In the genomic region with DNA sequence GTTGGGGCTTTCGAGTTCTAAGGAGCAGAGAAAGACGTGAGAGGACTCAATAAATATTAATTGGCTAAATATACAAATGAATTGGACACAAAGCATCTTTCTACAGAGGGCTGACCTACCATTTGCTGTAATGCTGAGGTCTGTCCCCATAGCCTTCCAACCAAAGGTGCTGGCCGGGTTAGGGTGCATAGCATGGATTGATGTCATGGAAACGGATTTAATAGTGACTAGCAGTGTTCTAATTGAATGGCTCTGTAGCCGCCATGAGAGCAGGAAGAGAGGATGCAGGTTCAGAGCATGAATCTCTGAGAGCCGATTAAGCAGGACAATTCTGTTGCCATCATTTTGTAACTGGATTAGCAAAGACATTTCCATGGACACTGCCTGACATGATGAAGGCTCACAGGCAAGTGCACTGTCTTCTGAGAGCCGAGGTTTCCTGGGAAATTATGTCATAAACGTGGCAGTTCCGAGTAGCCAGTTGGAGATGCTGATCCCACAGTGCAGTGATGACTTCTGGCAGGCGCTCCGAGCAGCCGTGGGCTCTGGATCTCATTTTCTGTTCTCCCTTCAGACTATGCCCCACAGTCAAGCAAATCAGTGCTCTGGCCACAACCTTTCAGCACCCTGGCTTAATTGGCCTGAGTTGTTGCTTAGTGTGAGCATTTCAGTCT, we compare ENCODE assay signal across 12 mouse cellular contexts.
DNase-seq lines count a peak whose midpoint lies in the region; ATAC-seq and TF ChIP-seq lines count a peak whose summit lies in the region.
"Had no signal": no experiment of that assay in that cellular context is flagged by ENCODE, and none has a peak within 500 bp of the region (broad histone marks: within the 10 kb centered on the region; RNA-seq: fewer than 3 reads in every experiment).

No protein-coding gene starts in this region.

- no peak for DNase-seq in hindbrain, embryonic 10.5 days (ENCODE audit: low spot score)
- DNase-seq in hindbrain, postnatal 0 days (ENCODE audit: low spot score) = peak; percentile 48
- DNase-seq in midbrain, postnatal 0 days (ENCODE audit: low spot score) = peak; percentile 37
- no peak for DNase-seq in ovary, postnatal 36 days (ENCODE audit: low spot score)
- no peak for DNase-seq in natural killer cell, adult 2 months (ENCODE audit: low spot score in 2 of 2)
- DNase-seq in embryonic facial prominence, embryonic 10.5 days (ENCODE audit: low spot score) = no peak
- DNase-seq: kidney, adult 18-20 months; lung, postnatal 36 days; right cerebral cortex, adult 18-20 months had no signal

- no peak overlapping the region for H3K4me3 ChIP-seq in hindbrain, embryonic 13.5 days
- no peak overlapping the region for H3K4me3 ChIP-seq in hindbrain, embryonic 10.5 days
- no peak overlapping the region for H3K4me3 ChIP-seq in forebrain, embryonic 12.5 days (replicated peaks)
- H3K4me3 ChIP-seq in hindbrain, postnatal 0 days (ENCODE audit: low read length) = no peak overlapping the region
- H3K4me3 ChIP-seq in midbrain, postnatal 0 days (ENCODE audit: low read depth, low read length) = no peak overlapping the region
- H3K4me3 ChIP-seq in embryonic facial prominence, embryonic 10.5 days = no peak overlapping the region
- H3K4me3 ChIP-seq: liver, embryonic 12.5 days had no signal

- 41% methylated on average over 12 of the region's 12 CpGs for WGBS in hindbrain, embryonic 13.5 days
- WGBS in hindbrain, embryonic 10.5 days = 63% methylated on average over 12 of the region's 12 CpGs
- 48% methylated on average over 12 of the region's 12 CpGs for WGBS in forebrain, embryonic 12.5 days
- 19% methylated on average over 12 of the region's 12 CpGs for WGBS in hindbrain, postnatal 0 days
- 14% methylated on average over 12 of the region's 12 CpGs for WGBS in midbrain, postnatal 0 days
- 70% methylated on average over 12 of the region's 12 CpGs for WGBS in embryonic facial prominence, embryonic 10.5 days

- peak; percentile 59; the same call in 1 of the 2 replicates for ATAC-seq in hindbrain, embryonic 13.5 days (ENCODE audit: low FRiP score)
- peak; percentile 51; the same call in 1 of the 2 replicates for ATAC-seq in forebrain, embryonic 12.5 days (ENCODE audit: low FRiP score)
- peak; percentile 64; the same call in 1 of the 2 replicates for ATAC-seq in hindbrain, postnatal 0 days
- peak; percentile 58; the same call in 1 of the 2 replicates for ATAC-seq in midbrain, postnatal 0 days (ENCODE audit: low FRiP score)
- ATAC-seq: liver, embryonic 12.5 days had no signal

- peak overlapping the region; percentile 49 for H3K27ac ChIP-seq in hindbrain, embryonic 13.5 days
- no peak overlapping the region for H3K27ac ChIP-seq in hindbrain, embryonic 10.5 days
- no peak overlapping the region; the same call in 1 of the 2 replicates for H3K27ac ChIP-seq in forebrain, embryonic 12.5 days
- peak overlapping the region; percentile 56 for H3K27ac ChIP-seq in hindbrain, postnatal 0 days
- H3K27ac ChIP-seq in midbrain, postnatal 0 days (ENCODE audit: low read depth, low read length) = peak overlapping the region; percentile 62
- H3K27ac ChIP-seq in embryonic facial prominence, embryonic 10.5 days (replicated peaks) = no peak overlapping the region
- H3K27ac ChIP-seq: liver, embryonic 12.5 days had no signal

- H3K9ac ChIP-seq in hindbrain, embryonic 13.5 days = no peak overlapping the region
- no peak overlapping the region for H3K9ac ChIP-seq in forebrain, embryonic 12.5 days
- H3K9ac ChIP-seq in hindbrain, postnatal 0 days (replicated peaks; ENCODE audit: low read length) = no peak overlapping the region; the same call in 1 of the 2 replicates
- no peak overlapping the region for H3K9ac ChIP-seq in midbrain, postnatal 0 days (replicated peaks; ENCODE audit: low read length, poor library complexity, severe bottlenecking)
- H3K9ac ChIP-seq: liver, embryonic 12.5 days had no signal

- TF ChIP-seq CTCF in hindbrain, postnatal 0 days (IDR thresholded peaks at IDR 0.05; ENCODE audit: low read depth) = no peak
- no peak for TF ChIP-seq CTCF in midbrain, postnatal 0 days (IDR thresholded peaks at IDR 0.05)

- H3K4me2 ChIP-seq in hindbrain, embryonic 13.5 days = peak overlapping the region; percentile 34
- no peak overlapping the region for H3K4me2 ChIP-seq in forebrain, embryonic 12.5 days
- peak overlapping the region; percentile 34 for H3K4me2 ChIP-seq in hindbrain, postnatal 0 days (ENCODE audit: low read depth, low read length)
- H3K4me2 ChIP-seq in midbrain, postnatal 0 days (ENCODE audit: low read depth, low read length, poor library complexity, severe bottlenecking) = peak overlapping the region; percentile 7; the same call in 1 of the 2 replicates
- H3K4me2 ChIP-seq: liver, embryonic 12.5 days had no signal

- H3K27me3 ChIP-seq in hindbrain, embryonic 13.5 days = no peaks in the 10 kb centered on the region
- no peaks in the 10 kb centered on the region for H3K27me3 ChIP-seq in hindbrain, embryonic 10.5 days (ENCODE audit: insufficient read depth, poor library complexity, severe bottlenecking)
- no peaks in the 10 kb centered on the region for H3K27me3 ChIP-seq in forebrain, embryonic 12.5 days
- no peaks in the 10 kb centered on the region for H3K27me3 ChIP-seq in hindbrain, postnatal 0 days (ENCODE audit: insufficient read depth, low read length)
- H3K27me3 ChIP-seq in midbrain, postnatal 0 days (ENCODE audit: insufficient read depth, low read length) = no peaks in the 10 kb centered on the region
- H3K27me3 ChIP-seq in embryonic facial prominence, embryonic 10.5 days (replicated peaks; ENCODE audit: low read depth, poor library complexity, severe bottlenecking) = no peaks in the 10 kb centered on the region
- H3K27me3 ChIP-seq: liver, embryonic 12.5 days had no signal

- peaks cover 13% of the 10 kb centered on the region for H3K4me1 ChIP-seq in hindbrain, embryonic 13.5 days (replicated peaks)
- peaks cover 14% of the 10 kb centered on the region for H3K4me1 ChIP-seq in hindbrain, embryonic 10.5 days (replicated peaks)
- H3K4me1 ChIP-seq in forebrain, embryonic 12.5 days = peaks cover 13% of the 10 kb centered on the region
- H3K4me1 ChIP-seq in hindbrain, postnatal 0 days (ENCODE audit: insufficient read depth, low read length) = peaks cover 10% of the 10 kb centered on the region
- H3K4me1 ChIP-seq in midbrain, postnatal 0 days (ENCODE audit: insufficient read depth, low read length) = peaks cover 6% of the 10 kb centered on the region; the same call in 1 of the 2 replicates
- H3K4me1 ChIP-seq in embryonic facial prominence, embryonic 10.5 days = peaks cover 6% of the 10 kb centered on the region
- H3K4me1 ChIP-seq: liver, embryonic 12.5 days had no signal

- no peaks in the 10 kb centered on the region for H3K36me3 ChIP-seq in hindbrain, embryonic 13.5 days
- no peaks in the 10 kb centered on the region for H3K36me3 ChIP-seq in hindbrain, embryonic 10.5 days
- no peaks in the 10 kb centered on the region for H3K36me3 ChIP-seq in forebrain, embryonic 12.5 days (replicated peaks)
- no peaks in the 10 kb centered on the region for H3K36me3 ChIP-seq in hindbrain, postnatal 0 days (ENCODE audit: insufficient read depth, low read length)
- H3K36me3 ChIP-seq in midbrain, postnatal 0 days (ENCODE audit: insufficient read depth, low read length) = no peaks in the 10 kb centered on the region
- H3K36me3 ChIP-seq in embryonic facial prominence, embryonic 10.5 days (replicated peaks) = no peaks in the 10 kb centered on the region
- H3K36me3 ChIP-seq: liver, embryonic 12.5 days had no signal

- H3K9me3 ChIP-seq in hindbrain, embryonic 13.5 days = no peaks in the 10 kb centered on the region
- H3K9me3 ChIP-seq in hindbrain, embryonic 10.5 days = no peaks in the 10 kb centered on the region
- no peaks in the 10 kb centered on the region for H3K9me3 ChIP-seq in forebrain, embryonic 12.5 days
- H3K9me3 ChIP-seq in hindbrain, postnatal 0 days (ENCODE audit: low read length) = no peaks in the 10 kb centered on the region
- H3K9me3 ChIP-seq in midbrain, postnatal 0 days (ENCODE audit: low read length) = no peaks in the 10 kb centered on the region
- no peaks in the 10 kb centered on the region for H3K9me3 ChIP-seq in embryonic facial prominence, embryonic 10.5 days
- H3K9me3 ChIP-seq: liver, embryonic 12.5 days had no signal

Comparison
In these comparisons a context has a peak if more than half of its experiments do, and no peak if none do; other contexts are left out.
1. H3K27ac ChIP-seq: peak in hindbrain, embryonic 13.5 days (single experiment), hindbrain, postnatal 0 days (single experiment) and midbrain, postnatal 0 days (single experiment); none in hindbrain, embryonic 10.5 days (single experiment), forebrain, embryonic 12.5 days (single experiment) and embryonic facial prominence, embryonic 10.5 days (single experiment).
2. DNase-seq: peak in hindbrain, postnatal 0 days (single experiment) and midbrain, postnatal 0 days (single experiment); none in hindbrain, embryonic 10.5 days (single experiment), ovary, postnatal 36 days (single experiment), natural killer cell, adult 2 months (0 of 2) and embryonic facial prominence, embryonic 10.5 days (single experiment).
3. Peak in every context shown above with its lines, with median percentiles within 50 percentile points of each other: ATAC-seq.